Mouse (Mus musculus) myocyte (in vitro differentiated cells): ENCODE data around the gene Bicd2.

ENCODE experiments used
- MYOD1 ChIP-seq, 3 experiments: IDR thresholded peaks; one replicate each; pipeline ENCODE4 v1.6.1; 2011; ENCODE audit warnings: control low read depth in 2 of 3, low read depth in 2 of 3, mild to moderate bottlenecking in 2 of 3, moderate library complexity in 1 of 3; ENCODE audit not compliant: insufficient read length in 2 of 3, control insufficient read depth in 1 of 3
- POLR2A ChIP-seq: IDR thresholded peaks from one replicate; pipeline ENCODE4 v1.6.1; 2011; ENCODE audit warnings: low read depth, mild to moderate bottlenecking, control low read depth, moderate library complexity; ENCODE audit not compliant: insufficient read length
- TCF12 ChIP-seq: IDR thresholded peaks from one replicate; pipeline ENCODE4 v1.6.1; 2011; ENCODE audit warnings: mild to moderate bottlenecking, control low read depth; ENCODE audit not compliant: poor library complexity, insufficient read depth, severe bottlenecking
- USF1 ChIP-seq: IDR thresholded peaks from one replicate; pipeline ENCODE4 v1.6.1; 2011; ENCODE audit warnings: low read depth, mild to moderate bottlenecking, control low read depth, moderate library complexity

DNA sequence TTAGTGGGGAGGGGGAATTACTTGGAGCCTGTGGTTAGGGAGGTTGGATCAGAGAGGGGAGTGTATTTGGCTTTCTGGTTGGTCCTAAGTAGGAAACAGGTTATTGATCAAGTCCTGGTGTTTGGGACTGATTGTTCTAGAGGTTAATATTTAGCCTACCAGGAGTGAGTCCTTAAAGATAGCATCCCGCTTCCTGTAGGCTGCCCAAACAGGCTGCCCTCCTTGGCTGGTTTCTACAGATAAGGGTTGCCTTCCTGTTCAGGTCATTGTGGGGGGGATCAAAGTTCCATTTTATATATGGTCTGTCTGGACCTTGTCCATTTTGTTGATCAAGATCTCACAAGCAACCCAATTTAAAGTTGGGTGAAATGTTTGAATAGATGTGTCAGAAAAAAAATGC is 52.2 kb downstream of the Bicd2 start:
- no peak for TF ChIP-seq TCF12
- no peak for TF ChIP-seq POLR2A
- no peak for TF ChIP-seq USF1
- no peak for TF ChIP-seq MYOD1 (IDR thresholded peaks at IDR 0.05; ENCODE audit: control insufficient read depth in 1 of 3, insufficient read length in 2 of 3, low read depth in 2 of 3)
